Mouse (Mus musculus): ENCODE data around the gene Gpr107.

Gene Gpr107

DNA sequence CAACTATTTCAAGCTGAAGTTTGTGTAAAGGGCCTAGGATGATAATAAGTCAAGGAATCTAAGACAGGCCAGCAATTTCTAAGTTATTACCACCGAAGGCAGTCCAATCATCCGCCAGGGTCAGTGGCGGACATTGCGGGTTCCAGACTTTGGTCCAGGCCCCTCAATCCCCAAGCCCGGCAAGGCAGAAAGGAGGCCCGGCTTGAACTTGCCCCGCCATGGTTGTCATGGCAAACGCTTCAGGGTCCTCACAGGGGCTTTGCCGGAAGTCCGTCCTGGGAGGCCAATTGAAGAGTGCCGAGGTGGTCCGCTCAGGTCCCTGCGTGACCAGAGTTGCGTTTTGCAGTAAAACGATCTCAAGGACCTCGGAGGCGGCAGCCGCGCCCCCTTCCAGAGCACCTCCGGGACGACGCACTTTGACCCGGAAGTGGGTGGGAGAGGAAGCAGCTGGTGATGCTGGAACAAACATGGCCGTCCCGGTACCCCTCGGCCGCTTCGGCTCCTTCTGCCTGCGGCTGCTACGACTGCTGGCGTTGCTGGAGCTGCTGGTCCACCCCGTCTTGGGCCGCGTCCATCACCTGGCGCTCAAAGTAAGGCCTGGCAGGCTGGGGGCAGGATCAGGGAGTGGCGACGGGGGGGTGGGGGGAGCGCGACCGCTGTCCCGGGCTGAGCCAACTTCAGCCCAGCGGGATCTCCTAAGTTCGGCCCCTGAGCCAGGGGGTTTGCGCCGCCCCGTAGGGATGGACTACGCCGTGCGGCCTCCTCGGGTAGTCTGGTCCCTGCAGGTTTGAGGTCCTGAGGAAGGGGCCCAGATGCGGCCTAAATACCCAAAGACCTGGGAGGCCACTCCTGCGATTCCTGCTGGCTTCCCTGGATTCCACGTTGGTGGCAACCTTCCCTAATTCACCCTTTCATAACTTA, at the start of gene Gpr107:
Gpr107 (plus strand) TSS at position 425 of the 921 bp plus-strand sequence.
- peak; percentile 68; the same call in 1 of the 2 replicates for ATAC-seq (ENCODE audit: insufficient number of reproducible peaks, low FRiP score, low TSS enrichment)

DNA sequence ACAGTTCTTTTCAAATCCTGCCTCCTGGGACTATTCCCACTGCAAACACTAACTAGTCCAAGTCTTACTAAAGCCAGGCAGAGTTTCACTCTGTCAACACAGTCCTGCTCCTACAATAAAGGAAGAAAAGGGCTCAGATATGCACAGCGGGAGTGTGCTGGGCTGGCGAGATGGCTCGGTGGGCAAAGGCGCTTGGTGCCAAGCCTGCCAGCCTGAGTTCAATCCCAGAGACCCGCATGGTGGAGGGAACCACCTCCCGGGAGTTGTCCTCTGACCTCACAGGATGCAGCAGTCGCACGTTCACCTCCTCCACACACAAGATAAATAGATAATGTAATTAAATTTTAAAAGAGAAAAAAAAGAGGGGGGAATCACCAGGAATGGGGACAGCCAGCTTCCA, 48.8 kb upstream of the Gpr107 start:
- ATAC-seq (ENCODE audit: insufficient number of reproducible peaks, low FRiP score, low TSS enrichment), result no peak

- ATAC-seq (ENCODE audit: insufficient number of reproducible peaks, low FRiP score, low TSS enrichment), result no peak
Measured at GRCm38 (mm10) chr2:31105279-31105678, 46.8 kb upstream of the Gpr107 start.

- no peak for ATAC-seq (ENCODE audit: insufficient number of reproducible peaks, low FRiP score, low TSS enrichment)
Measured at GRCm38 (mm10) chr2:31106004-31106403, 46.1 kb upstream of the Gpr107 start.

GRCm38 (mm10) chr2:31106621-31107320, 45.3 kb upstream of the Gpr107 start:
- peak; percentile 90 for ATAC-seq (ENCODE audit: insufficient number of reproducible peaks, low FRiP score, low TSS enrichment)

GRCm38 (mm10) chr2:31108186-31108585, 43.9 kb upstream of the Gpr107 start:
- ATAC-seq (ENCODE audit: insufficient number of reproducible peaks, low FRiP score, low TSS enrichment), result no peak

- no peak for ATAC-seq (ENCODE audit: insufficient number of reproducible peaks, low FRiP score, low TSS enrichment)
Measured at GRCm38 (mm10) chr2:31109960-31110548, 42.1 kb upstream of the Gpr107 start.

- ATAC-seq (ENCODE audit: insufficient number of reproducible peaks, low FRiP score, low TSS enrichment), result no peak
Measured at GRCm38 (mm10) chr2:31111685-31112084, 40.4 kb upstream of the Gpr107 start.

- no peak for ATAC-seq (ENCODE audit: insufficient number of reproducible peaks, low FRiP score, low TSS enrichment)
Measured at GRCm38 (mm10) chr2:31114205-31114604, 37.9 kb upstream of the Gpr107 start.

GRCm38 (mm10) chr2:31115091-31115942, 36.8 kb upstream of the Gpr107 start:
- ATAC-seq (ENCODE audit: insufficient number of reproducible peaks, low FRiP score, low TSS enrichment), result no peak

DNA sequence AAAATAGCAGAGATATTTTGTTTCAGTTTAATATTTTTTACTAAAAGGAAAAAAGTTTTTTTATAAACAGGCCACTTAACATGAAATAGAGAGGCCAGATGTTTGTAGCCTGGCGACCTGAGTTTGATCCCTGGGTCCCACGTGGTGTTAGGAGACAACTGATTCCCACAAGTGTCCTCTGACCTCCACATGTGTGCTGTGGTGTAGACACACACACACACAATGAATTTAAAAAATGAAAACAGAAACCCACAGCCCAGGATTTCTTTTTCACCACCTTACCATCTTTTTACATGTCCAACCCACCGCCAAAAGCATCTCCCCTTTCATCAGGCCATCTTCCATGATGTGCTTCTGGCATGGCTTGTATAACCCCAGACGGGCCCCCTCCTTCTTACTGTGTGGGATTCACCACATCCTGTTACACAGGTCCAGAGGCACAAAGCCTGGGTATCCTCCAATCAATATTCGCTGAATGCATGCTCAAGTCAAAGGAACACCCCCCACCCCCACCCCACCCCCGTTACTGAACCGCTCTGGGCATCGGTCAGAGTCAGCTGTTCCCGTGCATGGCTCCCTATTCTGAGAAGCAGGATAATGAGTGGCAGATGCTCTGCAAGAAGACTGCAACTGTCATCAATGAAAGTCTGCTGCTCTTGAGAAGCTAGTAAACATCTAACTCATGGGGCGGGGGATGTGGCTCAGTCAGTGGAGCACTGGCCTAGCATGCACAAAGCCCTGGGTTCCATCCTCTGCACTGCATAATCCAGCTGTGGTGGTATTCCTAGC, 36.0 kb upstream of the Gpr107 start:
- no peak for ATAC-seq (ENCODE audit: insufficient number of reproducible peaks, low FRiP score, low TSS enrichment)

DNA sequence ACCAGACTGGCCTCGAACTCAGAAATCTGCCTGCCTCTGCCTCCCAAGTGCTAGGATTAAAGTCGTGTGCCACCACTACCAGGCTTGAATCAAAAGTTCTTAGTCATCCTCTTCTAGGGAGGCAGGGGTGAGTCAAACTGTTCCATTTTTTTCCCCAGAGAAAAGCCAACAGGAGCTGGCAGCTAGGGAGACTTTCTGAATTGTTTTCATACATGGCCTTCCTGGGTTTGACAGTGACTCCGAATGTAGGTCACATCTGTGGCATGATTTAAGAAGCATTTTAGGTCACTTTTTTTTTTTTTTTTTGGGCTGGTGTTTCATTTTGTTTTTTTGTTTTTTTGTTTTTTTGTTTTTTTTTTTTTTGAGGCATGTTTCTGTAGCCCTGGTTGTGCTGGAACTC, 33.9 kb upstream of the Gpr107 start:
- ATAC-seq (ENCODE audit: insufficient number of reproducible peaks, low FRiP score, low TSS enrichment), result no peak

DNA sequence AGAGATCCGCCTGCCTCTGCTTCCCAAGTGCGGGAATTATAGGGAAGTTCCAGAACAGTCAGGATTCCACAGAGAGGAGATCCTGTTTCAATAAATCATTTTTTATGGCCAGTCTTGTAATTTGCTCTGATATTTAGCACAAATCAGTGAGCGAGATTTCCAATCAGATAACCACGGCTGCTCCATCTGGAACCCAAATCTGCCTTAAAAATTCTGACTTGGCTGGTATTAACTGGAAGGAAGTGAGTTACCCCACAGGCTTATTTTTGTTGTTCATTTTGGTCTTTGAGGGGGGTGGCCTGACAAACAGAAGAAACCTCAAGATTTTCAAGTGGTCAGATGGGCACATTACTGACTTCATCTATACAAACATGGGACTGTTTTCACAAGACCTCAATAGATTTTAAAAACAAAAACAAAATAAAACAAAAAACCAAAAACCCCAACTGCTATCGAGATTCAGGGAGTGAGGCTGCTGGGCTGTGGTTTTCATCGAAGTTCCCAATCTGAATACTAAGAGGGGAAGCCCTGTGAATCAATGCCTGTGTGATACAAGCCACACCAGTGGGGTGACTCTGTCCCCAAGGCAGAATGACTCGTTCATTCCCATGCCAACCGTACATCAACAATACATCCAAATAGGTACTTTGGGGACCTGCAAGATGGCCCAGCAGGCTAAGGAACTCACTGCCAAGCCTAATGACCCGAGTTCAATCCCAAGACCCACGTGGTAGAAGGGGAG, 33.3 kb upstream of the Gpr107 start:
- ATAC-seq (ENCODE audit: insufficient number of reproducible peaks, low FRiP score, low TSS enrichment), result no peak

GRCm38 (mm10) chr2:31119795-31120194, 32.3 kb upstream of the Gpr107 start:
- no peak; the same call in 1 of the 2 replicates for ATAC-seq (ENCODE audit: insufficient number of reproducible peaks, low FRiP score, low TSS enrichment)

DNA sequence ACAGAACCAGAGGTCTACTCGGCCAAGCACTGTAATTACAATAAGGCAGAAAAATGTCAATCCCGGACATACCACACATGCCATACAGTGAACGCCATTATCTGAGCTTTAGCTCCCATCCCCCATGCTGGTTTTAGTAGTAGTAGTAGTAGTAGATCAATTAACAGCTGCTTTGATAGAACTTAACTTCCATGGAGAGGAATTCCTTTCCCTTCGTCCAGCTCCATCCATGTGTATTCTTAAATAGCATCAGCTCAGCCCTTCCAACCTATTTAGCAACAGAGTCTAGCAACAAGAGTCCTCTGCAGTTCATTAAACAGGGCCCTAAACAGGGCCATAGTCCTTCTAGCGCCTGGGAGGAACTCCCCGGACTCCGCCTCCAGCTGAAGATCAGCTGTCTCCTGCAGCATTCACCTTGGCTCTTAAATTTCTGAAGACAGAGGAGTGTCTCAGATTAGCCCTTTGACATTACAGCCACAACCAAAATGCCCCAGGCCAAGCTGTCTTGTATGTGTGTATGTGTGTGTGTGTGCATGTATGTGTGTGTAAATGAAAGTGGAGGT, 30.9 kb upstream of the Gpr107 start:
- no peak for ATAC-seq (ENCODE audit: insufficient number of reproducible peaks, low FRiP score, low TSS enrichment)

DNA sequence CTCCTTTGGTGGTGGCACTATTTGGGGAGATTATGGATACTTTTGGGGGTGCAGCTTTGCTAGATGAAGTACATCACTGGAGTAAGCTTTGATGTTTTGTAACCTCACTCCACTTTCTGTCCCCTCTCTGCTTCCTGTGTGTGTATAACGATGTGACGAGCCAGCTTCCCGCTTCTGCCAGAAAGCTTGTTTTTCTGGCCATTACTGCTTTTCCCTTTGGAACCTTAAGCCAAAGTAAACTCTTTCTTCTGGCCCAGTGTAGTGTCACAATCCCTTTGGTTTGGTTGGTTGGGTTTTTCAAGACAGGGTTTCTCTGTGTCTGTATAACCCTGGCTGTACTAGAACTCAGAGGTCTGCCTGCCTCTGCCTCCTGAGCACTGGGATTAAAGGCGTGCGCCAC, 29.3 kb upstream of the Gpr107 start:
- no peak for ATAC-seq (ENCODE audit: insufficient number of reproducible peaks, low FRiP score, low TSS enrichment)

DNA sequence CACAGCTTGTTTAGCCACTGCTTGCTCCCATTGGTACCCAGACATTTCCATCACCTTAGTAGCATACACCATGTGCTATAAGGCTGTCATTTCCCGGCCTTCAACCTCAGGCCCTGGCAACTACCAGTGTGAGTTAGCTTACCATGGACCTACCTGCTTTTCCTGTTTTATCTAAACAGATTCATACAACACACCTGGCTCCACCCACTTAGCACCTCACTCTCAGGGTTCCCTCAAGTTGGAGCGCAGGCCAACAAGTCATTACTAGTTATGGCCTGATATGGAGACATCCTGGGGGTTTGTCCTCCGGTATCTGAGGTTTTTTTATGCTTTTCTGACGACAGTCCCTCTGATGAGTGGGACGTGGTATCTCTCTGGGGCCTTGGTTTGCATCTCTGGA, 28.6 kb upstream of the Gpr107 start:
- no peak for ATAC-seq (ENCODE audit: insufficient number of reproducible peaks, low FRiP score, low TSS enrichment)

DNA sequence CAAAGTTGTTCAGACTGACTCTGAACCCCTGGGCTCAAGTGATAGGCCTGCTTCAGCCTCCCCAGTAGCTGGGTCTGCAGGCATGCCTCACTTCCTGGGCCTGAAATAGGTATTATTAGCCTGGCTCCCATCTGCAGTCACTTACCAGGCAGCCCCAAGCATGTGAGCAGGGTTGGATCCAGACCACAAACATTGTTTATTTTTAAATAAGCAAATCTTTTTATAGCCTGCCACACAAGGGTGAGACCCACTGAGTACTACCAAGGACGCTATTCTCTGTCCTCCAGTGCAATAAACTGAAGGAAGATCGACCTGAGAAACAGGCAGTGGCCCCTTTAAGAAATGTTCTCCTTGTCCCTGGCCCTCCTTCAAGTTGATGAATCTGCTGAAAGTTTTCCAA, 27.4 kb upstream of the Gpr107 start:
- ATAC-seq (ENCODE audit: insufficient number of reproducible peaks, low FRiP score, low TSS enrichment), result no peak
